Mouse (Mus musculus) left cerebral cortex, postnatal 10 days (tissue): ENCODE results near the gene Rbak. TPM values are rescaled to one million over a fixed set of nuclear protein-coding genes. Genes with fewer than 3 reads are reported as not detected.
"Not testable (repeated sequence)": the region's sequence is repeated elsewhere in the genome, so short reads cannot be mapped to it uniquely, and the experiment has no call there.

ENCODE experiments used
- DNase-seq, 2 experiments: peaks; one replicate each; pipeline ENCODE4 v3.0.0; 2021 to 2022; ENCODE audit warnings: low spot score in 2 of 2, mixed read lengths in 1 of 2; ENCODE audit errors: extremely low spot score in 1 of 2
- intact Hi-C: fragments of 180-260 bp; cut with DNase I; formaldehyde crosslinking; loops from one replicate; pipeline ENCODE4 v1.15.1; 2025
- total RNA-seq, 2 experiments: library from RNA; stranded (reverse); gene quantifications; 2 replicates each; pipeline ENCODE4 v1.2.3; 2021

Gene Rbak
- total RNA-seq: 10 to 100 TPM; 16.1 to 19.9 TPM

GRCm38 (mm10) chr5:143180255-143181076 lies at the start of gene Rbak, which contains the start of gene Spdye4b:
TSS of gene Rbak (minus strand) at chr5:143180775.
TSS of gene Spdye4b (plus strand) at chr5:143181017.
- intact Hi-C loops: loop anchor here (2.0 kb wide), 1 partner anchor 54 kb away; the partner anchor contains the start of gene Zfp12
- peak; percentile 95 to 96 for DNase-seq

- no peak for DNase-seq
- intact Hi-C loops: no loop called here
These were observed 46.2 kb upstream of the Rbak start, which contains the start of gene Spdye4a for GRCm38 (mm10) chr5:143226790-143227189. TSS of gene Spdye4a (minus strand) at chr5:143226890.

- intact Hi-C loops: no loop called here
- no peak for DNase-seq
These were observed 41.7 kb upstream of the Rbak start for GRCm38 (mm10) chr5:143222287-143222686.

- no peak for DNase-seq
These were observed 40.4 kb upstream of the Rbak start for GRCm38 (mm10) chr5:143220996-143221395.

GRCm38 (mm10) chr5:143213832-143214231 lies 33.3 kb upstream of the Rbak start:
- DNase-seq: no peak
- intact Hi-C loops: no loop called here

More at GRCm38 (mm10) chr5:143220996-143221395, 40.4 kb upstream of the Rbak start:
- intact Hi-C loops: no loop called here

- DNase-seq: no peak
- intact Hi-C loops: no loop called here
These were observed 24.4 kb upstream of the Rbak start for GRCm38 (mm10) chr5:143205015-143205414.

- no peak for DNase-seq
- intact Hi-C loops: no loop called here
These were observed 15.9 kb upstream of the Rbak start for GRCm38 (mm10) chr5:143196506-143196905.

GRCm38 (mm10) chr5:143195166-143195565 lies 14.6 kb upstream of the Rbak start:
- intact Hi-C loops: no loop called here
- DNase-seq: no peak

GRCm38 (mm10) chr5:143194747-143195146 lies 14.2 kb upstream of the Rbak start:
- DNase-seq, intact Hi-C loops: not testable (repeated sequence)

GRCm38 (mm10) chr5:143192806-143193205 lies 12.2 kb upstream of the Rbak start:
- no peak for DNase-seq
- intact Hi-C loops: no loop called here

GRCm38 (mm10) chr5:143188014-143188413 lies 7.4 kb upstream of the Rbak start:
- DNase-seq, intact Hi-C loops: not testable (repeated sequence)

GRCm38 (mm10) chr5:143179179-143179578 lies 1.4 kb downstream of the Rbak start:
- intact Hi-C loops: loop anchor here (10.0 kb wide), 1 partner anchor 116 kb away; the partner anchor contains the start of gene Zfp853
- no peak for DNase-seq

- no peak for DNase-seq
- intact Hi-C loops: loop anchor here (10.0 kb wide), 1 partner anchor 117 kb away; the partner anchor contains the start of gene Zfp853
These were observed 2.9 kb downstream of the Rbak start for GRCm38 (mm10) chr5:143177541-143178200.

- no peak for DNase-seq
- intact Hi-C loops: loop anchor here (10.0 kb wide), 1 partner anchor 119 kb away; the partner anchor contains the start of gene Zfp853
These were observed 4.6 kb downstream of the Rbak start for GRCm38 (mm10) chr5:143175970-143176369.

GRCm38 (mm10) chr5:143165508-143166070 lies 15.0 kb downstream of the Rbak start:
- DNase-seq: no peak
- intact Hi-C loops: no loop called here

- no peak for DNase-seq
- intact Hi-C loops: no loop called here
These were observed 25.0 kb downstream of the Rbak start for GRCm38 (mm10) chr5:143155534-143155933.

GRCm38 (mm10) chr5:143153756-143154155 lies 26.8 kb downstream of the Rbak start:
- intact Hi-C loops: no loop called here

GRCm38 (mm10) chr5:143150044-143150443 lies 30.5 kb downstream of the Rbak start:
- intact Hi-C loops: no loop called here
- DNase-seq: no peak

More at GRCm38 (mm10) chr5:143153756-143154155, 26.8 kb downstream of the Rbak start:
- no peak for DNase-seq

GRCm38 (mm10) chr5:143149536-143149935 lies 31.0 kb downstream of the Rbak start:
- intact Hi-C loops: no loop called here
- DNase-seq: no peak
